Mouse (Mus musculus) urinary bladder, adult 18-20 months (tissue): ENCODE data around the gene Adamts4.
"Not testable (repeated sequence)": the region's sequence is repeated elsewhere in the genome, so short reads cannot be mapped to it uniquely, and the experiment has no call there.

Experiments used
- DNase-seq, 2 experiments: peaks; one replicate each; pipeline ENCODE4 v3.0.0; 2022; ENCODE audit warnings: low spot score in 2 of 2, mixed read lengths in 2 of 2

Gene Adamts4

DNA sequence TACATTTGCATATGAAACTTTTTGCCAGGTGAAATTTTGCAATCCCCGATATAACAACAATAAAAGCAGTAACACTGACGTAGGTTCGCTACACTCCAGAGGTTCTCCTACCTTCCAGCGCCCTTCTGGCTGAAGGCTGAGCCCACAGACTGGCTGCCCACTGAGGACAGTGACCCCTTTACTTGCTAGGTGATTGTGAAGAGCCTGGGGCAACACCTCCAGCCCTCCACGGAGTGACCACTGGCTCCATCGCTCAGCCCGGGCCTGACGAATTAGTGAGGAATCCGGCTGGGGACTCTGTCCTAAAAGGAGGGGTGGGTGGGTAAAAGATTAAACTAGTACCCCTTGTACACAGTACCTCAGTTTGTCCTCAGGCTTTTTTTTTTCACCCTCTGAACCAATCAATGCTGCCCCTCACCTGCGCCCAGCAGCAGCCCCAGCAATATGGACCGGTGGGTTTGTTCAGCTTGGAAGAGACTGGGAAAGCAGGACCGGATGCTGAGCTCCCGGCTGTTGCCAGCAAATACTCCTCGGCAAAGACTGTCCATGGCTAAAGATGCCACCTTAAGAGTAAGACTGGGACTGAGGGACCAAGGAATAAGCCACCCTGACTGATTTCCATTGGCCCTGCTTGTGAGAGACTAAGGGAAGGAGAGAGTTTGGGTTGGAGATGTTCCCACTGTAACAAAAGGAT, 28.9 kb downstream of the Adamts4 start:
- no peak for DNase-seq

DNA sequence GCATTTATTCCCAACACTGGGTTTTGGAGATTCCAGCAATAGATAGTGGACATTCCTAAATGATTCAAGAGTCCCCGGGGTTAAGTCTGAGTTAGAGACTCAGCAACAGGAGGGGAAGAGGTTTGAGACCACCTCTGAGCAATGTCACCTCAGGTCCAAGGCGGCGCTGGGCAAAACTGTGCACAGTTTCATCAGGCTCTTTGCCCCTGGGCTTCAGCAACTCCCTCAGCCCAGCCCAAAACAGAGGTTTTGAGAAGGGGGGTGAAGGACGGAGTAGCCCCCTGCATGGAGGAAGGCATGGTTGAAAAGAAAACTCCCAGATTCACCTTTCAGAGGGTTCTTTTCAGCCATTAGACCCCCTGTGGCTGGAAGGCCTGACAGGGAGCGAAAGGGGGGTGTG, 29.5 kb downstream of the Adamts4 start:
- DNase-seq = no peak

DNA sequence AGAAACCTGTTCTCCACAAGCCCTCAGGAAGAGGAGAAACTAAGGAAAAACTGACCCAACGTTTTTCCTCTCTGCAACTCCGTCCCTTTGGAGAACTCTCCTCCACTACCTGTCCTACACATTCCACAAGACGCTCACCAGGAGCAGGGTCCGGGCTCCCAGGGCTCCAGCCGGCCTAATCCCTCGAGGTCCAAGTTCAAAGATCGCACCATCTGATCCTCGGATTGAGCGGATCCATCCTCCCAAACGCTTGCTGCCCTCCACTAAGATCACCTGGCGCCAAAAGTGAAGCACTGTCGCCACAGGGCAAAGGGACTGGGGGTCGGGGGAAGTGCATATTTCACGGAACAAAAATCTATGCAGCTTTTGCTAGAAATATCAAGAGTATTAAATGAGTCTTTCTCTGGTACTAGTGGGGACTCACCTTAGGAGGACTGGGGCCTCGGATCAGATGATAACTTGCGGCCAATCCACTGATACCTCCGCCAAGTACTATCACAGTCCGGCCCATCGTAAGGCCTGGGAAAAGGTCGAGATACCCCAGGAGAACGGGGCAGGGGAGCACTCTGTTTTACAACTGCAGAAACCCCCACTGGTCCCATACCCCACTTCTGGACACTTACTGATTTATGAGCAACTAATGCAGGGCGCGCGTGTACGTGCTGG, 30.2 kb downstream of the Adamts4 start:
- DNase-seq = no peak

DNA sequence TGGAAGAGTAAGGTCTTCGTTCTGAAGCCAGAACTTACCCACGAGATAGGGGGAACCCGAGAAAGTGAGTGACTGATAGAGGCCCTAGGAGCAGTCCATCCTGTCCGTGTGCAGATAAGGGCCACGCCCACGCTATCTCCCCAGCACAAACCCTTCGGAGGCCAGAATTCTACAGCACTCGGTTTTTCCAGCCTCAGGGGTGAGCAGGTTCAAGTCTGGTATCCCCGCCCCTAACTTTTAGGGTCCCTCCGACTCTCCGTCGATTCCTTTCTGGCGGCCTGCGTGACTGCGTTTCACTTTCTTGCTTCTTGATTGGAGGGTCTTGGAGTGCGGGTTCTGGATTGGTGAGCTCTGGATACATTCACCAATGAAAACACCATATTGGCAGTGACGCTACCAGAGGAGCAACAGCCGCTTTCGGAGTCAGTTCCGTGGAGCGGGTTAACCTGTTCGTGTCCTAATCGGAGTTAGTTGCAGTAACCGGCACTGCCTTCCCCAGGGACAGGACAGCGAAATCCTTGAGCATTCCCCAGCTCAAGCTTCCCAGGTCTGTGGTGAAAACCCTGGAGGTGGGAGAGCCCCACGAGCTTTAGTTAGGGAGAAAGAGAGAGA, 30.8 kb downstream of the Adamts4 start, which contains the start of gene Ppox:
Gene Ppox, minus strand, starts transcription at position 271 of the 612 bp plus-strand sequence.
- peak; percentile 73 to 93 for DNase-seq

DNA sequence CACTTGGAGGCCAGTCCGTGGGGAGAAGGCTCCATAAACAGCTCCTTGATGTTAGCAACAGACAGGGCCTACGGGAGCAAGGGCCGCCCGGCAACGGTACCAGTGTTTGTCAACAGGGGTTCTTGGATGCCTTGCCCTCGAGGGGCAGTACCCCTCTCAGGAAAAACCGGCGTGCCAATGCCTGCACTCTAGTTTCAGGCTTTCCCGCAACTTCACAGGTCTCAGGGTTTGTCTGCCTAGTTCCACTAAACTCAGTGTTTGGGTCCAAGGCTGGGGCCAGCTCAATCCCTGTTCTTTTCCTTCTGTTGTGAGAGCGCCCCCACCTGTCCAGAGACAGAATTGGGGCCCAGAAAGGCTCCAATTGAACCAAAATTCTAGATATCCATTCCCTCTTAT, 31.3 kb downstream of the Adamts4 start:
- DNase-seq = peak; percentile 67 to 88

DNA sequence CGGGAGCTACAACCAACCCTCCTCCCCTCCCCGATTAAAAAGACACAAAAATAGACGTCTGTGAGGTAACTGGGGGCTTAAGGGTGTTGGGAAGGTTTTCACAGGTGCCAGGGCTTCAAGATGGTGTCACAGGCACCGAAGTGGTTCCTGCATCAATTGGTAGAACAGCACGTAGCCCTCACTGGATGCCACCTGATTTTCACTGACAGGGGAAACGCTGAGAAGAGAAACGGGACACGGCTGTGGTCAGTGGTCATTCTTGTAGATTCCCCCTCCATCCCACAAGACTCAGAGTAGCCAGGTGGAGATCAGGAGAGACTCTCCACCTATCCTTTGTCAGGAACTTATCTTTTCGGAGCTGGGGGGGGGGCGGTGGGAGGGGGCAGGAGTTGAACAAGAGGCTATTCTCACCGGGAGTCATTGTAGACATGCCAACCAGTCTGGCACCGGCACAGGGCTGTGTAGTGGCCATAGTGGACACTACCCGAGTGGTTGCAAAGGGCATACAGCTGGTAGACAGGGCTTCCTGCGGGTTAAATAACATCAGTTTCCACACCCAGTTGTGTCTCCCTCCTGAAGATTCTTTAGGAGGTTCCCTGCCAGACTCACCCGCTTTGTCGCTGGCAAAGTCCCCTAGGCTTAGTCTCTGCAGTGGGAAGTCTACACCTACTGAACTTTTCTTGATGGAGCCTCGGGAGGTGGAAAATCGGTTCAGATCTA, 32.0 kb downstream of the Adamts4 start:
- DNase-seq = peak in 1 of 2 experiments; percentile 0

DNA sequence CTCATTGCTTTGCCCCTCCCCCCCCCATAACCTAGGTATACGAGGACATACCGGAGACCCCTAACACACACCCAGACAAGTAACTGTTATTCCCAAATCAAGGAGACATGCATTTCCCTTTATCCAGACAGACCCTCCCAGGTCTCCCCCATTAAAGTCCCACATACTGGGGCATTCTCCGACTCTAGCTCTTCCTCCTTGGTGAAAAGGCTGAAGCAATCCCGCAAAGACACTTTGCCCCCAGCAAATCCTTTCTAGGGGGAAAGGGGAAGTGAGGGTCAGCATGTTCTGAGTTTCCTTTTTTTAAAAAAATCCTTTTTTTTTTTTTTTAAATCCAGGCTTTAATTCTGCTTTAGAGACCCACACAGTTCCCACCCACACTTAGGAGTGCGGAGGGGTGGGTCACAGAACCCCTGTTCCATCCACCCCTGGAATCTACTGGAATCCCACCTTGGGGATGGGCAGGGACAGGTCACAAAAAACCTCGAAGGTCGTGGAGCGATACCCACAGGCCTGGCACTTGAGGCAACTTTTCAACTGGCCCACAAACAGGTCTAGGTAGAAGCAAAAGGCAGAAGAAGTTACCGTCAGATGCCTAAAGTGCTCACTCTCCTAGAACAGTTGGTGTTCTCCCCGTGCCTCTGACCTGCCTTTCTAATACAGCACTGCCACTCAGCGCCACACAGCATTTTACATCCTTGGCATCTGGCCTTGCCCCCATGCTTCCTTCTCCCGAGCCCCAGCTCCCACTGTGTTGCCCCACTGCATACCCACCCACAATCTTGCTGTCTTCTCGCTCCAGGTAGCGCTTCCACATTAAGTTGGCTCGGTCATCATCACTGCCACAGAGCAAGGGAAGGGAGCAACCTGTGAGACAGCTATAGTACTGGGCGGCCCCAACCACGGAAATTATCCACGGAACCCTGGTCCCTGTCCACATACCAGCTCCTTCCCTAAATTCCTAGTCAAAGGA, 33.3 kb downstream of the Adamts4 start:
- no peak for DNase-seq

DNA sequence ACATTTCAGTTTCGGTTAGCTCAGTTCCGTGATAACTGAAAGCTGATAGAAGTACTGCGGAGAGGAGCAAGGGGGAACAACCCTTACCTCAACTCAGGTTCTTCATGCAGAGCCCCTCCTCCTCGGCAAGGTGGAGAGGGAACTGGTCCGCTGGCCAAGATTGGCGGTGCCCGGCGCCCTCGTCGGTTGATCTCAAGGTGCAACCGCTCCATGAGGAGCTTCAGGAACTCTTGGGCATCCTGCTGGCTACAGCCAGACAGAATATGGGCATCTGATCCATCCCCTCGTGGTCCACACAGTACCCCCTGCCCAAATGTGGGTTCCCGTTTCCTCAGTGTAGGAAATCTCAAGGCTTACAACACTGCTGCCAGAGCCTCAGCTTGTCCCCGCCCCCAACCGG, 34.3 kb downstream of the Adamts4 start:
- no peak for DNase-seq

DNA sequence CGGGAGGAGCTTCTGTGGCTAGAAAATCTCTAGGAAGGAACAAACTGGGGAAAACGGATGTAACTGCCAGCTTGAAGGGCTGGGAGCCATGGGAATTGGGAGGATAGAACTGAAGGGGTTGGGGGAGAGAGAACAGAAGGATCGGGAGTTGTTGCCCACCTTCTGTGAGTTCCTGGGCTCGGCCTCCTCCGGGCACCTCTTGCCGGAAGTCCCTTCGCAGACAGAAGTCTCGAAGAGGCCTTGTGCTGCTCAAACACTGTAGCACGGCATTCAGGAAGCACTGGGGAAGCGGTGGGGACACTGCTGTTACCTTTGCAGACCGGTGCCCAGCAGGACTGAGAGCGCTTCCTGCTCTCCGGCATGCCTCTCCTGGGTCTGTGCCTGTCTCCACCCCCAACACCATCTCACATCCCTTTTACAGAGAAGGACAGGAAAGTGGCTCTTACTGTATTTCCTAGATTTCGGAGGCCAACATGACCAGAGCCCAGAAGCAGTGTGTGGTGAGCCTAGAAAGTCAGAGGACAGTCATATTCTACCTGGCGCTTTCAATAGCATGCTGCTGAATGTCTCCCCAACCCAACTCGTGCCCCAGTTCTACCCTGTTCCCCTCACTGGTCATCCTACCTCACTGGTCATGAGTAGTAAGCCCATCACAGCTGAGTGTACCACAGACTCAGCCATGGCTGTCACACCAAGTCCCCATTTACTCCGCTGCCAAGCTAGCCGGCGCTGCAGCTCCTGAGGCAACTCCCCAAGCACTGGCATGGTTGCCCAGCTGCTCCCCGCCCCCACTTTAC, 35.1 kb downstream of the Adamts4 start:
- no peak for DNase-seq

DNA sequence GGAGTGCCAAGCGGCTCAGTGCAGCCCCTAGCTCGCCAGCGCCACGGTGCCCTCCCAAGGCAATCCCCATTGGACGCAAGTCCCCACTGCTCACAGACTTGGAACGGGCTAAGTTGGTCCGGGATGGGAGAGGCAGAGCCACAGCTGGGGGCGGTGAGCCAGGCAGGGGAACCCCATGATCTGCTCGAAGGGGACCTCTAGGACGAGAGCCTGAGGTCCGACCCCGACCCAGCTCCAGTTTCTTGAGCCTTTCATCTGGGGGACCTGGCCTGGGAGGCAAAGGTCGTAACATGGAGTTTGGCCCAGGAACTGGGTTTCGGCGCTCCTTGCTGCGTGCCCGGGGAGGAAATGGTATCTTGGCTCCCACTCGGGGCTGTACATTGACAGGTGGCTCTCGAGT, 36.3 kb downstream of the Adamts4 start:
- DNase-seq = no peak

DNA sequence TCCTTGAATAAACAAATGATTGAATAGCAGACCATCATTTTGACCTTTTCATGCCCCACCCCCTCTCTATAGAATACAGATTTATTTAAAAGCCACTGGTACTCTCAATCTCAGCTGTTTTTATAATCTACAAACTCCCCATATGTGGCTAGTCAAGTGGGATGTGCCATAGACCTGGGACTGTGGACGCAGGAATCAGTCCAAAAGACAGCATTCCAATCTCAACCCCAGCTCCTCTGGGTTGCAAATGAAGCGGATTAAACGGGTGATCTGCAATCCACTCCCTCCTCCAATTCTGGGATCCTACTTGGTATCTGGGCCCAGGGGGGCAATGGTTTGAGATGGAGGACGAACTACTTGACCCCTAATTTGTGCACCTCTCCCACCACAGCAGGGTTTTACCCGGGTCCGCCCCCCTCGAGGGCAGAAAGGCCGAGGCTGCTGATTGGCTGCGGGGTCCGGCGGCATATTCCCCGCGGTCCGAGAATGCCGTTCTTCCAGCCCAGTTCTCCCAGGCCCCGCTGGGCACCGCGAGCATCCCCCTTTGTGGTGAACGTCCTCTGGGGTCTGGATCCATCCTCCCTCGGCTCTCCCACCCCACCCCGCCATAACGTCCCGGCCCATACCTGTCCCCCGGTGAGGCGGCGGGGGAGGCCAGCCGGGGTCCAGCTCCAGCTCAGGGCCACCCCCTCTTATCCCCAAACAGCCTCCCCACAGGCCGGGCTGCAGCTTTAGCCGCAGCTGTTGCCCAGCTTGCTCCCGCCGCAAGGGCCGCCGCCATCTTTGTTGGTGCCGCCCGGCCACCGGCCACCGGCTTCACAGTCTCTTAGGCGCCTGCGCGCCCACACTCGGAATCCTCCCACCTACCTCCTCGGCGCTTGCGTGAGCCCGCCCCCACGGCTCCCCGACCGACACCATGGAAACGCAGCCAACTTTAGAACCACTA, 37.2 kb downstream of the Adamts4 start, which contains the start of gene Usp21:
Gene Usp21, minus strand, starts transcription at position 856 of the 946 bp plus-strand sequence.
- DNase-seq = peak; percentile 86 to 89

DNA sequence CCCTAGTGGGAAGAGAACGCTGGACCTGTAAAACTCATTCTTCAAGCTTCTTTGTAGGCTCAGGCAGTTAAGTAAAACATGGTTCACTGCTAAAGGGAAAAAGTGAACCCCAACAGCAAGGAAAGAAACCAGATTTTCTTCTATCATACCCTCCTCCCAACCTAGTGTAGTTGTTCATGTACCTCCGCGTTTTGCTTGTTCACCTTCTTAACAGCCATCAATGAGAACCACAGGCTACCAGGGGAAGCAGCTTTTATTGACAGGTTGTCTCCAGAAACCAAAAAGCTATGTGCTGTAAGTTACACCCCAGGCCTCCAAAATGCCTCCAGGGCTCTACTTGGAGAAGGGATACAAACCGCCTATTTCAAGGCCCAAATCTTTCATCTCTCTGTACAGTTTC, 38.1 kb downstream of the Adamts4 start:
- no peak for DNase-seq

DNA sequence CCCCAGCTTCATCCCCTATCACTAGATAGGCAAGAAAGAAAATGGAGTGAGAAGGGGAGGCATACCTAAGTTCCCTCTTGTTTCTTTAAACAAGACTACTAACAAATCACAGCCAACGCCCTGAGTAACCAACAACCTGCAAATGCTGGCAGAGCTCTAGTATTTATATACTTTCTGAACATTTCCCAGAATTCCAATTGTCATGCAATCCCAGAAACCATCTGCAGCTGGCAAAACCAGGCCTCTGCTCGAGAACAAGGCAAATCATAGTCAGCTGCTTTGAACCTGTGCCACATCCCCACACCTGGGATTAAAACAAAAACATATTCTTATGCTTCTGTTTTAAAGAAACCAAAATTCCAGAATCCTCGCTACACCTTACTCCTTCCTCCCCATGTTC, 43.1 kb downstream of the Adamts4 start:
- DNase-seq = no peak

DNA sequence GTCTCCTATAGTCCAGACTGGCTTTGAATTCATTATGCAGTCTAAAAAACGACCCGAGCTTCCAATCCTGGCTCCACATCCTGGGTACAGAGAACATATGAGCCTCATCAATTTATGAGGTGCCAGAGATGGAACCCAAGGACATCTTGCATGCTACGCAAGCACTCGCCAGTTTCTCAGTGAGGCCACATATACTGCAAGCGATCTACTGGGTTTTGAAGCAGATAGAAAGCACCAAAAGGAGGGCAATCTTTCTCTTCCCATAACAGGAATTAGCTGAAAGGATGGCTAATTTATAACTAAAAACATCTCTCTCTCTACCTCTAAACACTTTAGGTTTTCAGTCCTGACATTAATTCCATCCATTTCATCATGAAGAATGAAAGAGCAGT, 43.7 kb downstream of the Adamts4 start:
- DNase-seq = no peak

DNA sequence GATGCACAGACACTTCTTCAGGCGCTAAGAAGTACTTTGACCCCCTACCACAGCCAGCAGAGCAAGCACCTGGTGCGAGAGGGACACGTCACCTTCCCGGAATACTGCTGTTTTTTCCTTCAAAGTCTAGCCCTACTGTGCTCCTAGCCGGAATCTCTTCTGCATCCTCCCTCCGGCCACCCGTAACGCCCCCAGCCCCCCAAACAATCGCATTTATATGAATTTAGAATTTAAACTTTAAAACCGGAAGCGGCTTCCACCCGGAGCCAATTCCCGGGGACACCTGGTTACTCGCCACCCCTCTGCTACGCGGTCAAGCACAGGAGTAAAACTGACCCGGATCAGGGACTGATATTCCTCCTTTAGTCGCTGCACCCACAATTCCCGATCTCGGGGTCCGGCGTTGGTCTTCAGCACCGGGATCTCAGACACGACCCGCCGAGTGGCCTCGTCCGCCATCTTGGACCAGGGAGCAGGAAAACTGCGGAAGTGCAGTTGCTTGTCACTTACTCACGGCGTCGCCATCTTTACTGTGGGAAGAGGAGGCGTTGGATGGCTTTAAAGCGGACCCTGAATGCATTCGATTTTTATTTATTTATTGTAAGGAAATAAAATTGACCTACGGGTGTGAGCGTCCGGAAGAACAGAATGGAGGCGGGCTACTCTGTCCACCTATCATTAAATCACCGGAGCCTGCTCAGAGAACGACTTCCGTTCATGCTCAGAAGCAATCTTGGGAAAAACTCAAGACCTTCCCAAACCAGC, 44.3 kb downstream of the Adamts4 start, which contains the start of gene Ufc1:
Gene Ufc1, minus strand, starts transcription at position 727 of the 765 bp plus-strand sequence.
- peak; percentile 81 to 86 for DNase-seq

DNA sequence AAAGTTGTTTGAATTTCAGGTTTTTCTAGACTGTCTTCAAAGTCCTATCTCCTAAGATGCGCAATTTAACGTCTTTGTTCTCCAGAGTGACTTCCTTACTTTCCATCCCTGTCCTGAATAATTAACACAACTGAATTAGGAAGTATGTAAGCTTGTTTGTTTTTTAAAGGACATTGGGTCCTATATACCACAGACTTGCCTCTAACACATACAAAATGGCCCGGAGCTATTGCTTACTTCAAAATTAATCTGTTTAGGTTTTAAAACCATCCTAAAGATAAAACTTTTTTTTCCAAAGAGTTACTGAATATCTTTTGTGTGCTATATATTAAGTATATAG, 44.8 kb downstream of the Adamts4 start:
- no peak for DNase-seq

DNA sequence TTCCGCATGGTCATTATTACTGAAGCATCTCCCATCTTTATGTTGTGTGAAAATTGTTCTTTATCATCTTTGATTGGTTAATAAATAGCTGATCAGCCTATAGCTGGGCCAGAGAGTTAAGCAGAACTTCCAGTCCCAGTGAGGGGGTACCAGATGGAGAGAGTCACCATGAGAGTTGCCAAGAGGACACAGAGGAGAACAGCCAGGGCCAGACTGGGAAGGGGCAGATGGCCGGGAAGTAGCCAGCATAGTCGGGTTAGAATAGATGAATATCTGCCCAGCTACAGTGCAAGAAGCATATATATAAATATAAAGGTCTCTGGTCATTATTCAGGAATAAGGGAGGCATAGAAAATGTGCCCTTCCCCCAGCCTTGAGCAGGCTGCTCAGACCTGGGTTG, 48.0 kb downstream of the Adamts4 start:
- DNase-seq = no peak

DNA sequence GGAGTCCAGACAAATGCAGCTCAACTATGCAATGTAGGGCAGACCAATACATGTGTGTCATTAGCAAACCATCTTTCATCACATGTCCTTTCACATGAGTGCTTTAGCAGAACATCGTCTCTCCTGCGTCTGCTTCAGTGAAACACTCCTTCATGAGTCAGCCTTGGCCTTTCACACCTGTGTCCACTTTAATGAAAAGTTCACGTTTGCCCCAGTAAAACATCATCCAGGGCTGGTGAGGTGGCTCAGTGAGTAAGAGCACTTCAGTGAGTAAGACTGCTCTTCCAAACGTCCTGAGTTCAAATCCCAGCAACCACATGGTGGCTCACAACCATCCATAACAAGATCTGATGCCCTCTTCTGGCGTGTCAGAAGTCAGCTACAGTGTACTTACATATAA, 55.9 kb downstream of the Adamts4 start:
- not testable (repeated sequence) for DNase-seq
